Mouse (Mus musculus): ENCODE results near the gene Marc1.

Gene Marc1

GRCm38 (mm10) chr1:184810780-184811575 lies at the start of gene Marc1:
Gene Marc1 (minus strand): TSS chr1:184811313.
- DNase-seq (ENCODE audit: low read depth) = no peak

DNA sequence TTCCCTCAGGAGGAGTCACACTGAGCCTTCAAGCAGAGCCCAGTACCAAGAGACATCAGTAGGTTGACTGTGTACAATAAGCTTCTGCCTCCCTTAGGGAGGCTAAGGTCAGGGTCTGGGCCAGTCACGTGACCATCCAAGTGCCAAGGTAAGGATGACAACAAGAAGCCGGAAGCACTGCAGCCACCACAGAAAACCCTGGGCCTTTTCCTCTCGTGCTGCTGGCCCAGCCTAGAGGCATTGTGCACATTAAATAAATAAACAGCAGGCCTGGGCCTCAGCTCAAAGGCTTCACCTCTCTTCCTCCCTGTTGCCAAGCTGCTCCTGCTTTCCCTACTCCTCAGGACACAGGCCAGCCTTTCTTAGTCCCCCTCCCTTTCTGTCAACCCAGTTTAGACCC lies 49.2 kb upstream of the Marc1 start:
- no peak for DNase-seq (ENCODE audit: low read depth)

- DNase-seq (ENCODE audit: low read depth) = no peak
Observed at GRCm38 (mm10) chr1:184858253-184858652, 47.1 kb upstream of the Marc1 start.

GRCm38 (mm10) chr1:184857216-184857615 lies 46.1 kb upstream of the Marc1 start:
- no peak for DNase-seq (ENCODE audit: low read depth)

GRCm38 (mm10) chr1:184853922-184854321 lies 42.8 kb upstream of the Marc1 start:
- DNase-seq (ENCODE audit: low read depth) = peak; percentile 53

GRCm38 (mm10) chr1:184853339-184853738 lies 42.2 kb upstream of the Marc1 start:
- peak; percentile 76 for DNase-seq (ENCODE audit: low read depth)

- peak; percentile 89 for DNase-seq (ENCODE audit: low read depth)
Observed at GRCm38 (mm10) chr1:184851741-184852618, 40.9 kb upstream of the Marc1 start.

GRCm38 (mm10) chr1:184851166-184851565 lies 40.1 kb upstream of the Marc1 start:
- no peak for DNase-seq (ENCODE audit: low read depth)

GRCm38 (mm10) chr1:184846973-184847372 lies 35.9 kb upstream of the Marc1 start:
- DNase-seq (ENCODE audit: low read depth) = no peak

DNA sequence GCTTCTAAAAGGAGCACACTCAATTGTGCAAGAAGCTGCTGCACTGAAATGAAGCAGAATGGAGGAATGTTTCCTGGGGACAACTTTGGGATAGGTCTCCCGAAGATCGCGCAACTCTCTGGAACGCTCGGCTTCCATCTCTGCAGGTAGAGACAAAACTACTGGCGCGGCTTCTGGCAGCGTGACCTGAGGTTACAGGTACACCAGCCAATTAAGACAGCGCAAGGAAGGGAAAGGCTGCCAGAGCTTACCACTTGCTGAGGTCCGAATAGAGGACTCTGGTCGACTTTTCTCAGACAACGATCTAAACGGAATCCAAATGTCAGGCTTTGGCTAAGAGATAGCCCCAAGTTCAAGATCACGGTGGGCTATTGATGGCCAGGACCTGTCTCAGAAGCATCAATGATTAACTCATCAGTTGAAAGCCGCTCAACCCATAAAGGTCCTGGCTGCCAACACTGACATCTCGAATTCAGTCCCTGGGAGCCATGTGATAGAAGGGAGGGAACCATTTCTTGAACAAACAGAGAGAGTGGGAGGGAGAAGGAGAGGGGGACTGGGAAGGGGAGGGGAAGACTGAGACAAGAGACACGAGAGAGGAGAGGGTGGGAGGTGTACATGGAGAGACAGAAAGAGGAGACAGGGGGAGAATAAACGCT lies 35.1 kb upstream of the Marc1 start, which contains the start of gene Marc2:
Gene Marc2 (minus strand): TSS at position 360 of the 659 bp plus-strand sequence.
- DNase-seq (ENCODE audit: low read depth) = no peak

- DNase-seq (ENCODE audit: low read depth) = peak; percentile 92
Observed at GRCm38 (mm10) chr1:184845111-184846071, 34.3 kb upstream of the Marc1 start.

GRCm38 (mm10) chr1:184844326-184845066 lies 33.4 kb upstream of the Marc1 start:
- DNase-seq (ENCODE audit: low read depth) = peak; percentile 81

GRCm38 (mm10) chr1:184837649-184838048 lies 26.5 kb upstream of the Marc1 start:
- no peak for DNase-seq (ENCODE audit: low read depth)

- DNase-seq (ENCODE audit: low read depth) = no peak
Observed at GRCm38 (mm10) chr1:184836350-184836749, 25.2 kb upstream of the Marc1 start.

GRCm38 (mm10) chr1:184833499-184833898 lies 22.4 kb upstream of the Marc1 start:
- DNase-seq (ENCODE audit: low read depth) = no peak

- no peak for DNase-seq (ENCODE audit: low read depth)
Observed at GRCm38 (mm10) chr1:184832211-184832610, 21.1 kb upstream of the Marc1 start.

- DNase-seq (ENCODE audit: low read depth) = no peak
Observed at GRCm38 (mm10) chr1:184829897-184830296, 18.8 kb upstream of the Marc1 start.

DNA sequence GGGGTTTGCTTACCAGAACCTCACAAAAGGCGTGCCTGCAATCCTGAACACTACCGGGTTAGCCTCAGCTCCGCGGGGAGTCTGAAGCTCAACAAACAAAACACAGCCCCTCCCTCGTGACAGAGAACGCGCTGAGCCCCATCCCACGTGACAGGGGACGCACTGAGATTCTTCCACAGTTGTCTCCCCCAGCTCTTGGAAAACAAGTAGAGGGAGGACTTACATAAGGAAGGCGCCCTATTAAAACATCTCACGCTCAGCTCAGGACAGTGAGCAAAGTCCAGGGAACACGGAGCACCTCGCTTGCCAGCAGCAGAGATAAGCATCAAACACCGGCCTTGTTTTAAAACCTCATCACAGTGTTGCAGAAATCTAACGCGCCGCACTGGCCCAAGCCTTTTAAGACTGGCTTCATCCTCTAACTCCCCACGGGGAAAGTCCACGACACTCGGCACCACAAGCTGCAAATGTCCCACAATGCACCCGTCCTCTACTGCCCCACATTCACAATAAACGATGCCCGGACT lies 16.1 kb upstream of the Marc1 start:
- no peak for DNase-seq (ENCODE audit: low read depth)

DNA sequence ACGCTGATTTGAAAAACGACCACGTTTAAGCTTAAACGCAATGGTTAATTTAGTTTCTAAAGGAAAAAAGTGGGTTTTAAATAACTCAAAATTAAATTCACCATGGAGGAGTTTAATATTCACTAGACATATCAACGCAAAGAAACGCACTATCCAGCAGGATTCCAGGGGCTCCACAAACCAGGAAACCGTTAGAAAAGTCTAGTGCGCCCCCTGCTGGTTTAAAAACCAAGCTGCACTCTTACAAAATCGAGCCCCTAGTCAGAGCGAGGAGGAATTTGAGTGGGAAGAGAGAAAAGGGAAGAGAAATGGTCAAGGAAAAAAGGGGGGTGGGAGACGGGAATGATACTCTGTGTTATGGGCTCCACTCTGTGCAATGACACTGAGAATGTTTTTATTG lies 14.0 kb upstream of the Marc1 start:
- peak; percentile 64 for DNase-seq (ENCODE audit: low read depth)

DNA sequence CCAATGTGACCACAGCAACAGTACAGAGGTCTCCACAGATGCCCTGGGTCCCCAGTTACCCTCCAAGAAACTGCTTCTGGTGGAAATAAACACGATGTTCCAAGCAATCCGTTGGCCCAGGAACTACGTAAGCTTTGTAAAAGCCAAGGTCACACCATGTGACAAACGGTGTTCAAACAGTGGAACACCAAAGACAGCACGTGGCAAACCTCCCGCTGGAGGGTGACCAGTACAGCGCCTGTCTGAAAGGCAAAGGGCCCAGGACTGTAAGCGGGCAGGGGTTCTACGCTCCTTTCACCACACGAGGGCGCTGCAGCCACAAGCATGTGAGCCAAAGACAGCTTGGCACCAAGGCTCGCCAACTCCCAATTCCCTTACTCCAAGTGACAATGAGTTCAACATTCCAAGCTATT lies 13.3 kb upstream of the Marc1 start:
- peak; percentile 92 for DNase-seq (ENCODE audit: low read depth)

All from 416B (cell line).